Mouse (Mus musculus): ENCODE results near the gene Agmat. TPM values are rescaled to one million over a fixed set of nuclear protein-coding genes. Genes with fewer than 3 reads are reported as not detected.

Agmat gene
- polyA plus RNA-seq, 1 experiment from 2014 or later: 0.20 TPM

- no peaks in the 10 kb centered on the region for H3K27me3 ChIP-seq
- H3K36me3 ChIP-seq: no peaks in the 10 kb centered on the region; the same call in 1 of the 2 replicates
- no peak overlapping the region for H3K4me2 ChIP-seq
- 88% methylated on average over 5 of the region's 5 CpGs for WGBS
- H3K4me1 ChIP-seq: peaks cover 19% of the 10 kb centered on the region
- H3K9me3 ChIP-seq: no peaks in the 10 kb centered on the region
- ATAC-seq (ENCODE audit: borderline replicate concordance, extremely low read depth, low FRiP score, low TSS enrichment): no peak
- H3K4me3 ChIP-seq: no peak overlapping the region
- no peak overlapping the region for H3K9ac ChIP-seq
- H3K27ac ChIP-seq: no peak overlapping the region
These were observed 51.1 kb downstream of the Agmat start for GRCm38 (mm10) chr4:141797545-141797944.

- no peaks in the 10 kb centered on the region for H3K27me3 ChIP-seq
- no peak overlapping the region for H3K27ac ChIP-seq
- H3K4me3 ChIP-seq: no peak overlapping the region
- 70% methylated on average over 4 of the region's 4 CpGs for WGBS
- peaks cover 51% of the 10 kb centered on the region for H3K36me3 ChIP-seq
- ATAC-seq (ENCODE audit: borderline replicate concordance, extremely low read depth, low FRiP score, low TSS enrichment): no peak
- no peak overlapping the region for H3K9ac ChIP-seq
- no peaks in the 10 kb centered on the region for H3K4me1 ChIP-seq
- no peaks in the 10 kb centered on the region for H3K9me3 ChIP-seq
- H3K4me2 ChIP-seq: no peak overlapping the region
These were observed 57.6 kb downstream of the Agmat start for GRCm38 (mm10) chr4:141804105-141804504.

- H3K9me3 ChIP-seq: no peaks in the 10 kb centered on the region
- H3K4me2 ChIP-seq: no peak overlapping the region
- 94% methylated on average over 8 of the region's 8 CpGs for WGBS
- H3K4me3 ChIP-seq: no peak overlapping the region
- H3K36me3 ChIP-seq: peaks cover 66% of the 10 kb centered on the region
- no peak for ATAC-seq (ENCODE audit: borderline replicate concordance, extremely low read depth, low FRiP score, low TSS enrichment)
- H3K27me3 ChIP-seq: no peaks in the 10 kb centered on the region
- no peak overlapping the region for H3K9ac ChIP-seq
- H3K27ac ChIP-seq: no peak overlapping the region
- H3K4me1 ChIP-seq: no peaks in the 10 kb centered on the region
These were observed 59.4 kb downstream of the Agmat start for GRCm38 (mm10) chr4:141805886-141806285.

Other genes starting within 250 kb of the Agmat start
- 9.1 and 10.3 TPM in 2 replicates for gene Spen, start 208.1 kb upstream of the Agmat start, polyA plus RNA-seq (2015; fragmentation: Nextera tagmentation; extraction: Ambion mirVana)
- 73.5 TPM in 2 replicates for gene Fblim1, start 140.6 kb upstream of the Agmat start, polyA plus RNA-seq (2015; fragmentation: Nextera tagmentation; extraction: Ambion mirVana)
- gene Tmem82, start 128.0 kb upstream of the Agmat start, polyA plus RNA-seq (2015; fragmentation: Nextera tagmentation; extraction: Ambion mirVana): 0.49 and 0.58 TPM in 2 replicates
- gene Slc25a34, start 122.9 kb upstream of the Agmat start, polyA plus RNA-seq (2015; fragmentation: Nextera tagmentation; extraction: Ambion mirVana): 0.05 and 0.09 TPM in 2 replicates
- 5.5 and 6.2 TPM in 2 replicates for gene Plekhm2, start 81.8 kb upstream of the Agmat start, polyA plus RNA-seq (2015; fragmentation: Nextera tagmentation; extraction: Ambion mirVana)
- not detected in 2 replicates for gene Rsc1a1, start 61.1 kb upstream of the Agmat start, polyA plus RNA-seq (2015; fragmentation: Nextera tagmentation; extraction: Ambion mirVana)
- 22.1 and 22.8 TPM in 2 replicates for gene Ddi2, start 23.3 kb upstream of the Agmat start, polyA plus RNA-seq (2015; fragmentation: Nextera tagmentation; extraction: Ambion mirVana)
- 4.4 and 4.9 TPM in 2 replicates for gene Dnajc16, start 44.3 kb downstream of the Agmat start, polyA plus RNA-seq (2015; fragmentation: Nextera tagmentation; extraction: Ambion mirVana)
- 24.0 and 24.1 TPM in 2 replicates for gene Casp9, start 46.9 kb downstream of the Agmat start, polyA plus RNA-seq (2015; fragmentation: Nextera tagmentation; extraction: Ambion mirVana)
- 2.1 TPM in 1 of 2 replicates, not detected in the other for gene Cela2a, start 79.5 kb downstream of the Agmat start, polyA plus RNA-seq (2015; fragmentation: Nextera tagmentation; extraction: Ambion mirVana)
- not detected in 2 replicates for gene Ctrc, start 99.7 kb downstream of the Agmat start, polyA plus RNA-seq (2015; fragmentation: Nextera tagmentation; extraction: Ambion mirVana)
- gene Efhd2, start 128.2 kb downstream of the Agmat start, polyA plus RNA-seq (2015; fragmentation: Nextera tagmentation; extraction: Ambion mirVana): 102 TPM in 2 replicates

All from lung, embryonic 15.5 days (tissue).